Mouse (Mus musculus): ENCODE results near the gene Cers2.
A peak's percentile ranks its signal among the peaks of the same experiment; 100 is the strongest.

Cers2 gene

GRCm38 (mm10) chr3:95314486-95315093 is at the start of gene Cers2:
TSS of gene Cers2 (plus strand) at chr3:95314791.
- TF ChIP-seq GATA4 (IDR thresholded peaks at IDR 0.05; ENCODE audit: insufficient replicate concordance, low read length), result no peak

GRCm38 (mm10) chr3:95266052-95266451 is 48.5 kb upstream of the Cers2 start:
- no peak for TF ChIP-seq GATA4 (IDR thresholded peaks at IDR 0.05; ENCODE audit: insufficient replicate concordance, low read length)

GRCm38 (mm10) chr3:95267855-95268254 is 46.7 kb upstream of the Cers2 start:
- no peak for TF ChIP-seq GATA4 (IDR thresholded peaks at IDR 0.05; ENCODE audit: insufficient replicate concordance, low read length)

GRCm38 (mm10) chr3:95269789-95270188 is 44.8 kb upstream of the Cers2 start:
- TF ChIP-seq GATA4 (IDR thresholded peaks at IDR 0.05; ENCODE audit: insufficient replicate concordance, low read length), result no peak

GRCm38 (mm10) chr3:95270766-95271364 is 43.7 kb upstream of the Cers2 start:
- TF ChIP-seq GATA4 (IDR thresholded peaks at IDR 0.05; ENCODE audit: insufficient replicate concordance, low read length), result no peak

GRCm38 (mm10) chr3:95273471-95273870 is 41.1 kb upstream of the Cers2 start:
- TF ChIP-seq GATA4 (IDR thresholded peaks at IDR 0.05; ENCODE audit: insufficient replicate concordance, low read length), result no peak; the same call in 1 of the 2 replicates

- no peak for TF ChIP-seq GATA4 (IDR thresholded peaks at IDR 0.05; ENCODE audit: insufficient replicate concordance, low read length)
Measured at GRCm38 (mm10) chr3:95274453-95274852, 40.1 kb upstream of the Cers2 start.

- no peak for TF ChIP-seq GATA4 (IDR thresholded peaks at IDR 0.05; ENCODE audit: insufficient replicate concordance, low read length)
Measured at GRCm38 (mm10) chr3:95275161-95275560, 39.4 kb upstream of the Cers2 start.

GRCm38 (mm10) chr3:95276428-95276934 is 38.1 kb upstream of the Cers2 start:
- TF ChIP-seq GATA4 (IDR thresholded peaks at IDR 0.05; ENCODE audit: insufficient replicate concordance, low read length), result no peak

- TF ChIP-seq GATA4 (IDR thresholded peaks at IDR 0.05; ENCODE audit: insufficient replicate concordance, low read length), result peak; percentile 61; the same call in 1 of the 2 replicates
Measured at GRCm38 (mm10) chr3:95277149-95277551, 37.4 kb upstream of the Cers2 start.

GRCm38 (mm10) chr3:95280747-95281146 is 33.8 kb upstream of the Cers2 start:
- no peak for TF ChIP-seq GATA4 (IDR thresholded peaks at IDR 0.05; ENCODE audit: insufficient replicate concordance, low read length)

- TF ChIP-seq GATA4 (IDR thresholded peaks at IDR 0.05; ENCODE audit: insufficient replicate concordance, low read length), result peak; percentile 39; the same call in 1 of the 2 replicates
Measured at GRCm38 (mm10) chr3:95281216-95282126, 33.1 kb upstream of the Cers2 start, which contains the start of the genes Mindy1 and Prune1. TSS of gene Mindy1 (plus strand) at chr3:95281345. TSS of gene Prune1 (minus strand) at chr3:95282076.

GRCm38 (mm10) chr3:95282381-95282864 is 32.2 kb upstream of the Cers2 start:
- TF ChIP-seq GATA4 (IDR thresholded peaks at IDR 0.05; ENCODE audit: insufficient replicate concordance, low read length), result no peak

GRCm38 (mm10) chr3:95282865-95283588 is 31.6 kb upstream of the Cers2 start:
- peak; percentile 35; the same call in 1 of the 2 replicates for TF ChIP-seq GATA4 (IDR thresholded peaks at IDR 0.05; ENCODE audit: insufficient replicate concordance, low read length)

GRCm38 (mm10) chr3:95283589-95283941 is 31.0 kb upstream of the Cers2 start:
- TF ChIP-seq GATA4 (IDR thresholded peaks at IDR 0.05; ENCODE audit: insufficient replicate concordance, low read length), result no peak
